Mouse (Mus musculus): ENCODE data around the gene Irx4. TPM values are rescaled to one million over a fixed set of nuclear protein-coding genes. Genes with fewer than 3 reads are reported as not detected.

The Irx4 gene
- total RNA-seq, 2 experiments from 2014 or later, result not detected

- Histone ChIP-seq H3K27ac (no peak overlapping the region), H3K4me3 (no peak overlapping the region)
- TF ChIP-seq CTCF (conservative IDR thresholded peaks at IDR 0.05), result no peak
- DNase-seq (ENCODE audit: low spot score in 2 of 2), result no peak
These were observed 13.3 kb downstream of the Irx4 start for GRCm38 (mm10) chr13:73273536-73273935.

GRCm38 (mm10) chr13:73277361-73277760 is 17.1 kb downstream of the Irx4 start:
- TF ChIP-seq CTCF (conservative IDR thresholded peaks at IDR 0.05), result no peak
- no peak for DNase-seq (ENCODE audit: low spot score in 2 of 2)
- no peak overlapping the region for H3K4me3 ChIP-seq
- no peak overlapping the region for H3K27ac ChIP-seq

GRCm38 (mm10) chr13:73277797-73278196 is 17.5 kb downstream of the Irx4 start:
- DNase-seq (ENCODE audit: low spot score in 2 of 2), result no peak
- TF ChIP-seq CTCF (conservative IDR thresholded peaks at IDR 0.05), result no peak
- no peak overlapping the region for H3K27ac ChIP-seq
- no peak overlapping the region for H3K4me3 ChIP-seq

GRCm38 (mm10) chr13:73279196-73279595 is 18.9 kb downstream of the Irx4 start:
- TF ChIP-seq CTCF (conservative IDR thresholded peaks at IDR 0.05), result no peak
- no peak overlapping the region for H3K27ac ChIP-seq
- no peak for DNase-seq (ENCODE audit: low spot score in 2 of 2)
- no peak overlapping the region for H3K4me3 ChIP-seq

- DNase-seq (ENCODE audit: low spot score in 2 of 2), result no peak
- H3K27ac ChIP-seq, result no peak overlapping the region
- TF ChIP-seq CTCF (conservative IDR thresholded peaks at IDR 0.05), result no peak
- no peak overlapping the region for H3K4me3 ChIP-seq
These were observed 22.1 kb downstream of the Irx4 start for GRCm38 (mm10) chr13:73282407-73282806.

- DNase-seq (ENCODE audit: low spot score in 2 of 2), result no peak
These were observed 23.3 kb downstream of the Irx4 start for GRCm38 (mm10) chr13:73283534-73283933.

GRCm38 (mm10) chr13:73290206-73290605 is 29.9 kb downstream of the Irx4 start:
- no peak overlapping the region for H3K4me3 ChIP-seq

More at GRCm38 (mm10) chr13:73283534-73283933, 23.3 kb downstream of the Irx4 start:
- no peak overlapping the region for H3K4me3 ChIP-seq
- TF ChIP-seq CTCF (conservative IDR thresholded peaks at IDR 0.05), result no peak
- no peak overlapping the region for H3K27ac ChIP-seq

GRCm38 (mm10) chr13:73291102-73291501 is 30.8 kb downstream of the Irx4 start:
- H3K4me3 ChIP-seq, result no peak overlapping the region
- DNase-seq (ENCODE audit: low spot score in 2 of 2), result no peak
- no peak overlapping the region for H3K27ac ChIP-seq
- no peak for TF ChIP-seq CTCF (conservative IDR thresholded peaks at IDR 0.05)

More at GRCm38 (mm10) chr13:73290206-73290605, 29.9 kb downstream of the Irx4 start:
- no peak overlapping the region for H3K27ac ChIP-seq
- DNase-seq (ENCODE audit: low spot score in 2 of 2), result no peak
- TF ChIP-seq CTCF (conservative IDR thresholded peaks at IDR 0.05), result no peak

- Histone ChIP-seq H3K27ac (no peak overlapping the region), H3K4me3 (no peak overlapping the region)
- TF ChIP-seq CTCF (conservative IDR thresholded peaks at IDR 0.05), result no peak
- no peak for DNase-seq (ENCODE audit: low spot score in 2 of 2)
These were observed 38.4 kb downstream of the Irx4 start for GRCm38 (mm10) chr13:73298717-73299116.

- Histone ChIP-seq H3K27ac (no peak overlapping the region), H3K4me3 (no peak overlapping the region)
- no peak for TF ChIP-seq CTCF (conservative IDR thresholded peaks at IDR 0.05)
- no peak for DNase-seq (ENCODE audit: low spot score in 2 of 2)
These were observed 39.0 kb downstream of the Irx4 start for GRCm38 (mm10) chr13:73299322-73299721.

- no peak for TF ChIP-seq CTCF (conservative IDR thresholded peaks at IDR 0.05)
- DNase-seq (ENCODE audit: low spot score in 2 of 2), result no peak
- Histone ChIP-seq H3K4me3 (no peak overlapping the region), H3K27ac (no peak overlapping the region)
These were observed 44.5 kb downstream of the Irx4 start for GRCm38 (mm10) chr13:73304729-73305128.

- no peak for DNase-seq (ENCODE audit: low spot score in 2 of 2)
- Histone ChIP-seq H3K4me3 (no peak overlapping the region), H3K27ac (no peak overlapping the region)
- no peak for TF ChIP-seq CTCF (conservative IDR thresholded peaks at IDR 0.05)
These were observed 45.3 kb downstream of the Irx4 start for GRCm38 (mm10) chr13:73305398-73306084.

- H3K27ac ChIP-seq, result no peak overlapping the region
- TF ChIP-seq CTCF (conservative IDR thresholded peaks at IDR 0.05), result no peak
- no peak for DNase-seq (ENCODE audit: low spot score in 2 of 2)
- H3K4me3 ChIP-seq, result no peak overlapping the region
These were observed 45.8 kb downstream of the Irx4 start for GRCm38 (mm10) chr13:73306085-73306410.

- no peak for TF ChIP-seq CTCF (conservative IDR thresholded peaks at IDR 0.05)
These were observed 46.2 kb downstream of the Irx4 start for GRCm38 (mm10) chr13:73306430-73306829.

More at GRCm38 (mm10) chr13:73306430-73306829, 46.2 kb downstream of the Irx4 start:
- no peak for DNase-seq (ENCODE audit: low spot score in 2 of 2)
- Histone ChIP-seq H3K4me3 (no peak overlapping the region), H3K27ac (no peak overlapping the region)

Data from layer of hippocampus, adult 2 months (tissue).